Mouse (Mus musculus) thymus, adult 2 months (tissue): ENCODE results near the gene 2410137M14Rik.

Experiments used
- CTCF ChIP-seq: fragments of 200-500 bp; IDR thresholded peaks from 2 replicates; pipeline ENCODE4 v1.5.1; 2012; ENCODE audit warnings: mild to moderate bottlenecking, control low read depth, low read length, moderate library complexity, borderline replicate concordance; ENCODE audit not compliant: control insufficient read depth, poor library complexity, insufficient read depth; ENCODE audit errors: extremely low read depth
- POLR2A ChIP-seq: fragments of 200-500 bp; IDR thresholded peaks from 2 replicates; pipeline ENCODE4 v1.6.1; 2012; ENCODE audit warnings: mild to moderate bottlenecking, low read length, control low read depth, moderate library complexity; ENCODE audit not compliant: control insufficient read depth, poor library complexity, insufficient read depth; ENCODE audit errors: extremely low read depth

GRCm38 (mm10) chr17:36958884-36959283 is 22.2 kb downstream of the 2410137M14Rik start:
- no peak for TF ChIP-seq CTCF
- no peak for TF ChIP-seq POLR2A
